Mouse (Mus musculus) liver, postnatal 0 days (tissue): ENCODE results near the gene Scamp3.

Experiments used
- CTCF ChIP-seq: sonication (generic); IDR thresholded peaks from 2 replicates; pipeline ENCODE4 v1.5.1; 2016; ENCODE audit warnings: antibody characterized with exemption, low read depth
- EP300 ChIP-seq: IDR thresholded peaks from 2 replicates; pipeline ENCODE4 v1.6.1; 2016; ENCODE audit warnings: antibody characterized with exemption, low read depth, mild to moderate bottlenecking

DNA sequence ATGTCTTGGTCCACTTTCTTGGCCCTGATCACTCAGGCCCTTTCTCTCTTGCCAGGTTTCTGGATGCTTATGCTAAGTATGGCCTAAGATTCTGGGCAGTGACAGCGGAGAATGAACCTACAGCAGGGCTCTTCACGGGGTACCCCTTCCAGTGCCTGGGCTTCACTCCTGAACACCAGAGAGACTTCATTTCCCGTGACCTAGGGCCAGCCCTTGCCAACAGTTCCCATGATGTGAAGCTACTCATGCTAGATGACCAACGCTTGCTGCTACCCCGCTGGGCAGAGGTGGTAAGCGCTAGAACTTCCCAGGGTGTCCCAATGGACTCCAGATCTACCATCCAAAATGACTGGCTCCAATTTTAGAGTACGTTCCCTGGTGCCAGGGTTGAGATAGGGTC is 28.8 kb downstream of the Scamp3 start:
- TF ChIP-seq EP300 = no peak
- TF ChIP-seq CTCF = no peak
